Mouse (Mus musculus) testis, postnatal 14 days (tissue): ENCODE data around the gene Hspa1b.
"Not testable (repeated sequence)": the region's sequence is repeated elsewhere in the genome, so short reads cannot be mapped to it uniquely, and the experiment has no call there.

Experiments
- DNase-seq: peaks from one replicate; pipeline ENCODE4 v3.0.0; 2021; ENCODE audit warnings: low spot score

Hspa1b gene

DNA sequence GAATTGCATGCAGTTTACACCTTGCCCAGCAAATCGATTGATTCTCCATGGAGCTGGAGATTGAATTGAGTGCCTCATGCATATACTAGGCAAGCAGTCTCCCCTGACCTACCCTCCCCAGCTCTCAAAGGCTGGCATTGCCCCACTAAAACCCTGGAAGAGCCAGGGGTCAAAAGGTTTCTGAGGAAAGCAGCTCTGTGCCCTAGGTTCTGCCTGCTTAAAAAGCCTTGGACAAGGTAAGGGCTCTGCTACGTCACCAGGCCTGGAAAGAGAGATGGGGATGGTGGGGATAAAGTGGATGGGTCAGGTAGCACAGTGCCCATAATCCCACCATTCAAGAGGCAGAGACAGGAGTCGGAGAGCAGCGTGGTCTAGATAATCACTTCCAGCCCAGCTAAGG, 4.2 kb downstream of the Hspa1b start:
- no peak for DNase-seq

DNA sequence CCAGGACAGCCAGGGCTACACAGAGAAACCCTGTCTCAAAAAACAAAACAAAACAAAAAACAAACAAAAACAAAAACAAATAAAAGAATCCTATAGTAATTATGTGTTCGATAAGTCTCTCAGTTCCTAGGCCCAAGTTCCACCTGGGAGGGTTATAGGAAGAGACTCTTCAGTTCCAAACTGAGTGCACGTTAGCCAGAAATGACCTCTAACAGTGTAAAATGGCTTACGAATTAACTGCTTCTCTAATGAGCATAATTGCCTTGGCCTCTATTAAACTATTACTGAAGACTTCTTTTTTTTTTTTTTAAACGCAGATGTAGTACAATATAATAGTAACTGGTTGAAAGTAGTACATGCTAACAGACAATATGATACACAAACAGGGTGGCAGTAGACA, 5.1 kb downstream of the Hspa1b start:
- DNase-seq = no peak

- no peak for DNase-seq
Observed at GRCm38 (mm10) chr17:34953258-34953657, 5.8 kb downstream of the Hspa1b start.

- DNase-seq = peak; percentile 80
Observed at GRCm38 (mm10) chr17:34952378-34953040, 6.5 kb downstream of the Hspa1b start.

DNA sequence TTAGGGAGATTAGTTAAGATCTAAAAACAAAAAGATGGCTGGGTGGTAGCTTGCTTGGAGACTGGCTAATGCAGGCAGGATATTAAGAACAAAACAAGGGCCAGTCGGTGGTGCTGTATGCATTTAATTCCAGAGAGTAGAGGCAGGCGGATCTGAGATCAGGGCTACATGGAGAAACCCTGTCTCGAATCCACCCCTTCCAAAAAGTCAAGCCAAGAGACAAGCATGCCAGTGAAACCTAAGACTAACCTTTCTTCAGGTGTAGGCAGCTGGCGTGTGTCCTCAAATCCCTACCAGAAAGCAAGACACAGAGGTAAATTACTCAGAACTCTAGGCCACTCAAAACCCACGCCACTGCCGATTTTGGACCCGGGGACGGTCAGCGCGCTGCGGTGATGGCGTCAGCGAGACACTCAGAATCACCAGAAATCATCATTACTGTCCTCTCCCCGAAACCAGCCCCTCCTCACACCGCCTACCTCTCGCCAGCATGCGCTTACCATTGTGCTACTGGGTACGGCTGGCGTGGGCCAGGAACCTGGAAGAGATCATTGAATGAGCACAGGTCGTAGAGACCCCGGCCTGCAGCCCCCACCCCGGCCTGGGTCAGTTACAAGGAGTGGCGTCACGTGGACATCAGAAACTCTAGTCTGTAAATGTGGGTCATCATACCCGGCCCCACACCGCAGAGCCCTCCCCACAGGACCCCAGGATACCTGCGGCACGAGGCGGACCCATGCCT, 7.2 kb downstream of the Hspa1b start:
- no peak for DNase-seq

DNA sequence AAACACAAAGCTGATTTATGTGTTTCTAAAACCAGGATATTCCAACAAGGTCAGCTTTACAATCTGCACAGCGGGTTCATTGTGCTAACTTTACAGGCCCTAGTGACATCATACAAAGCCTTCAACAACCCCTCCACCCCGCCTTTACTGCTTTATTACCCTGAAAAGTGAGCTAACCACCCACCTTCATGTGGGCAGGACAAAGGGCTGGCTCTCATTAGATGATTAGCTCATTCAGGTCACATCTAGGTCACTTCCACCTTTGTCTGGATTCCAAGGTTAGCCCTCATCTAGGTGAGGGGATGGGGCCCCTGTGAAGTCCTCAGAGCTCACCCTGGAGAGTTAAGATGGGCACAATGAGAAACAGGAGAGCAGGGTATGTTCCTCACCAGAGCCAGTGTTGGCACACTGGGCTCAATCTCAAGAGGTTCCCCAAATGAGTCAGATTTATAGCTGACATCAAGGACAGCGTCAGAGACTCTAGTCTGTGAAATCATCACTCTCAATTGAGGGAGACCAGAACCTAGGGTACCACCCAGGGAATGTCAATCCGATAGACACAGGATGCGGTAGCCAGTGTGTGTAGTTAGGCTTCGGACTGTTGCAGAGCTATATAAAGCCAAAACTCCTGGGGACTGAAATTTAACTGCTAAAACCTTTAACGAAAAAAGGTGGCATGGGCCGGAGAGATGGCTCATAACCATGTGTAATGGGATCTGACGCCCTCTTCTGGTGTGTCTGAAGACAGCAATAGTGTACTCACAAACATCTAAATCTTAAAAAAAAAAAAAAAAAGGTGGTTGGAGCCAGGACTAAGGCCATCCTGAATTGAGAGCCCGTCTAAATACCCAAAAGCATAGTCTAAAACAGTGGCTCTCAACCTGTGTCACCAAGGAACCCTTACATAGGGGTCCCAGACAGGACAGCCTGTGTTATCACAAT, 8.3 kb downstream of the Hspa1b start:
- DNase-seq = no peak

GRCm38 (mm10) chr17:34949553-34949969, 9.5 kb downstream of the Hspa1b start:
- no peak for DNase-seq

DNA sequence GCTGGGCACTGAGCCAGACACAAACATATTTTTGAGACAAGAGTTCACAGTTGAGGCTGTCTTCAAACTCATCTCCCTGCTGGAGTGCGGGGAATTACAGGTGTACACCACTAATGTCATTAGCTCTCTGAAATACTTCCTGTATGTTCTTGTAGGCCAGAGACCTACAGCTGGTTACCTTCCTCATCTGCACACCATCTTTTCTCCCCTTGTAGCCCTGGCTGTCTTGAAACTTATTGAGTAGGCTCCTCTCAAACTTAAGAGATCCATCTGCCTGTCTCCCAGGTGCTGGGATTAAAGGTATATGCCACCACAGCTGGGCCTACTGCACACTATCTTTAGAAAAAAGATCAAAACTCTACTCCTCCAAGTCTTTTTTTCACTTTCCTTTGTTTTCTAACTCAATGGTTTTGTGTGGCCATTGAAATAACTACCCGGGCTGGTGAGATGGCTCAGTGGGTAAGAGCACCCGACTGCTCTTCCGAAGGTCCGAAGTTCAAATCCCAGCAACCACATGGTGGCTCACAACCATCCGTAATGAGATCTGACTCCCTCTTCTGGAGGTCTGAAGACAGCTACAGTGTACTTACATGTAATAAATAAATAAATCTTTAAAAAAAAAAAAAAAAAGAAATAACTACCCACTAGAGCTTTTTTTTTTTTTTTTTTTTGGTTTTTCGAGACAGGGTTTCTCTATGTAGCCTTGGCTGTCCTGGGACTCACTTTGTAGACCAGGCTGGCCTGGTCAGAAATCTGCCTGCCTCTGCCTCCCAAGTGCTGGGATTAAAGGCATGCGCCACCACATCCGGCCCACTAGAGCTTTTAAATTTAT, 10.1 kb downstream of the Hspa1b start:
- not testable (repeated sequence) for DNase-seq

DNA sequence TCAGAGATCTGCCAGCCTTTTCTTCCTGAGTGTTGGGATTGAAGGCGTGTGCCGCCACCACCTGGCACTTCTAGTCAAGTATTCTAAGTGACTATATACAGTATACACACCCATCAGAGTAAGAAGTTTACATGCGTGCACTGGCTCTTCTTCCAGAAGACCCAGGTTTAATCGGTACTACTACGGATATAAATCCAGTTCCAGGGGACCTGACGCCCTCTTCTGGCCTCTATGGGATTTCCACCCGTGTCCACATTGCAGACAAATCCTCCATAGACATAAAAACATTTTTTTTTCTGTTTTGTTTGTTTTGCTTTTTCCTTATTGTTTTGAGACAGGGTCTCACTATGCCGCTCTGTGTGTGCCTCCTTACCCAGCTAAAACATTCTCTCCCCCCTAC, 11.4 kb downstream of the Hspa1b start:
- DNase-seq = no peak

DNA sequence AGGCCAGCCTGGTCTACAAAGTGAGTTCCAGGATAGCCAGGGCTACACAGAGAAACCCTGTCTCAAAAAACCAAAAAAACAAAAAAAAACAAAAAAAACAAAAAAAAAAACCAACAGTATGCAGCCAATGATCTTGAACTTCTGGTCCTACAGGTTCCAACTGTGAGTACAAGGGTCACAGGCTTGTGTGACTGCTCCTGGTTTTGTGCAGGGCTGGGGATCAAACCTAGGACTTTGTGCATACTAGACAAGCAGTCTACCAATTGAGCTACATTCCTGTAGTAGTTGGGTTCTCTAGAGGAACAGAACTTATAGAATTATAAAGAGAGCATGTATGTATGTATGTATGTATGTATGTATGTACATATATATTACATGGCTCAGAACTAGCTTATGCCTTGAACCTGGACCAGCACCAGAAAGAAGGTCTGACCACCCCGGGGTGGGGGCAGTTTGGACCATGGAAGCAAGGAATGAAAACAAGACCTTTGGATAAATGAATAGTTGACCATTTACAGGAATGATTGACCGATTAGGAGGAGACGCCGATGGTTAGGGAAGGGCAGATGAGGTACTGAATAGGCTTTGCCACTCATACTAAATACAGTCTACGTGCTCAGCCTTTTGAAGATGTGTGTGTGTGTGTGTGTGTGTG, 12.4 kb downstream of the Hspa1b start:
- DNase-seq = no peak

DNA sequence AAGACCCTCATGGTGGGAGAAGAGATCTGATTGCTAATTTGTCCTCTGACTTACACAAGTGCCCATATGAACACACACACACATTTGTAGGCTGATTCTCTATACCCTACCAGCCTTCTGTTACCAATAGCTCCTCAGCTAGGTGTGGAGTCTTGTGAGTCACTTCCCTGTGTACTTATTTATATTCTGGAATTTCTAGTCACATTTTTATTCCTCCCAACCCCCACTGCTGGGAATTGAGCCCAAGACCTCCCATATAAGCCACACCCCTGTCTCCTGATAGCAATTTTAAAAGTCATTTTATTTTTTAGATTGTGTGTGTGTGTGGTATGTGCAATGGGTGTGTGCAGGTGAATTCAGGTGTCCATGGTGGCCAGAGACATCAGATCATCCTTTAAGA, 14.7 kb downstream of the Hspa1b start:
- DNase-seq = no peak

GRCm38 (mm10) chr17:34943128-34943815, 15.8 kb downstream of the Hspa1b start:
- no peak for DNase-seq

DNA sequence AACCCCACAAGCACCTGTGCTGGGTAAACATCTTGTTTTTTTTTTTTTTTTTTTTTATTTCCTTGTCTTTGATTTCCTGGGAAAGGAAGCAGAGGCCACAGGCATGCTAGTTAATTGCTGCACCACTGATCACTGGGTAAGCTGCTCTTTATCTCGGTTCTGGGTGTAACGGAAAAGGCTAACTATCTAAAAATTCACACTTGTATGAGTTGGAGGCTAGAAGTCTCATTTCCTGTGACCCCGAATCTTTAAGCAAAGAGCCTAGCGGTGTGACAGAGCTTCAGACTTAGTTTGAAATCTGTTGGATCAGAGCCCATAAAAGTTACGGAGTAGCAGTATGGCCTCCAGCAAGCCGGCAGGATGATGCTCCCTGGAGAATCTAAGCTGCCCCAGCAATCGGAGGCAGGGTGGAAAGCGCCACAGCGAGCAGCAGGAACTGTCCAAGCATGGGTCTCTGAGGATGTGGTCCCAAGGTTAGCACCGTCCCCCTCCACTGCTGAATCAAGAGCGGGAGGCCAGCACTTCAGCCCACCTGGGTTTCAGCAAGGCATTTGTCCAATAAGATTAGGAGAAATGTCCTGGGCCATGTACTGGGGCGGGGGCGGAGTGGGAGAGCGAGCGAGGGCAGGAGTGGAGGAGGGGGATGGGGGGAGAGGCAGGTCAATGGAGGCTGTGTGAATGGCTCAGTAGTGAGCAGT, 17.5 kb downstream of the Hspa1b start:
- peak; percentile 24 for DNase-seq

- DNase-seq = no peak
Observed at GRCm38 (mm10) chr17:34937960-34938505, 21.0 kb downstream of the Hspa1b start.

DNA sequence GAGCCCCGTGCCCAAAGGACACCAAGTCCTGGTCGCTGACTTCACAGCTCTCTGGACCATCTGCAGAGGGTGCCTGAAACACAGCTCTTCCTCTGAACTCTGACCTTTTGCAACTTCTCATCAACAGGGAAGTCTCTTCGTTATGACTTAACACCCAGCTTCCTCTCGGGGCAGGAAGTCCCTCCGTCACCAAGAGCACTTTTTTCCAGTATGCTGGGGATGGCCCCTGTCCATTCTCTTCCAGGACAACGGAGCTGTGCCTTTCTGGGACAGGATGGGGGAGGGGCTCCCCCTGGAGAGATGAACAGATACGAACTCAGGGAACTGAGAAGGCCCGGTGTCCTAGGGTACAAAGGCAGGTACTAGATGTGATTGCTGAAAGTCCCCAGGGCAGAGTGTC, 24.2 kb downstream of the Hspa1b start:
- DNase-seq = no peak

DNA sequence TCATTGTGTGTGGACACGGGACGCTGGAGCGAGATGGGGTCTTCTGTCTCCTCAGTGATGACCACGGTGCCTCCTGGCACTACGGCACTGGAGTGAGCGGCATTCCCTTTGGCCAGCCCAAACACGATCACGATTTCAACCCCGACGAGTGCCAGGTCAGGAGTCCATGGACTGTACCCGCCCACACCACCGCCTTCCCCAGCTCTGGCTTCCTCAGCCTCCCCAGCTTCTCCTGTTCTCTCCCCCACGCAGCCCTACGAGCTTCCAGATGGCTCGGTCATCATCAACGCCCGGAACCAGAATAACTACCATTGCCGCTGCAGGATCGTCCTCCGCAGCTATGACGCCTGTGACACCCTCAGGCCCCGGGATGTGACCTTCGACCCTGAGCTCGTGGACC, 25.0 kb downstream of the Hspa1b start:
- no peak for DNase-seq

DNA sequence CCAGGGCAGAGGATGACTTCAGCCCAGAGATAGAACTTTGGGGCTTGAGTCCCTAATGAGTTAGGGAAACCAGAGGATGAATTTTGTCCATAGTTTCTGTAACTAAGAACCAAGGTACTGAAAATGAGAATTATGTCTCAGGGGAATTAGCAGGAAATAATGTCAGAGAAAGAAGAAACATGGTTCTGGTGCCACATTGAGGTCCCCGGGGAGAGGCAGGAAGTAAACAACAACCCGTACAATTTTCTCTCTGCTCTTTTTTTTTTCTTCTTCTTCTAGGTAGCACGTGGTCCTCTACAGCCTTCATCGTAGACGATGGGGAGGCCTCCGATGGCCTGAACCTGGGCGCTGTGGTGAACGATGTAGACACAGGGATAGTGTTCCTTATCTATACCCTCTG, 26.8 kb downstream of the Hspa1b start:
- DNase-seq = no peak

DNA sequence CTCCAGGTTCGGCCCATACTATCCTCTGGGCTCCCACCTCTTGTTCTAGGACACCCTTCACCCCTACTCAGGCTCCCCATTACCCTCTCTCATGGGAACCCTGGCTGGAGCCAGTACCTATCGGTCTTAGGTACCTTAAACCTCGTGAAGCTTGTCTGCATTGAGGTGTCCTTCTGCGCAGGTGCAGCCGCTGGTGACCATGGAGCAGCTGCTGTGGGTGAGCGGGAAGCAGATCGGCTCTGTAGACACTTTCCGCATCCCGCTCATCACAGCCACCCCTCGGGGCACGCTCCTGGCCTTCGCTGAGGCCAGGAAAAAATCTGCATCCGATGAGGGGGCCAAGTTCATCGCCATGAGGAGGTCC, 27.3 kb downstream of the Hspa1b start:
- no peak for DNase-seq

- peak; percentile 93 for DNase-seq
Observed at GRCm38 (mm10) chr17:34931061-34931734, 27.8 kb downstream of the Hspa1b start, which contains the start of gene Neu1. Neu1 (plus strand) TSS chr17:34931253.
